ENCODE assay signal across 8 mouse cellular contexts in the genomic region with DNA sequence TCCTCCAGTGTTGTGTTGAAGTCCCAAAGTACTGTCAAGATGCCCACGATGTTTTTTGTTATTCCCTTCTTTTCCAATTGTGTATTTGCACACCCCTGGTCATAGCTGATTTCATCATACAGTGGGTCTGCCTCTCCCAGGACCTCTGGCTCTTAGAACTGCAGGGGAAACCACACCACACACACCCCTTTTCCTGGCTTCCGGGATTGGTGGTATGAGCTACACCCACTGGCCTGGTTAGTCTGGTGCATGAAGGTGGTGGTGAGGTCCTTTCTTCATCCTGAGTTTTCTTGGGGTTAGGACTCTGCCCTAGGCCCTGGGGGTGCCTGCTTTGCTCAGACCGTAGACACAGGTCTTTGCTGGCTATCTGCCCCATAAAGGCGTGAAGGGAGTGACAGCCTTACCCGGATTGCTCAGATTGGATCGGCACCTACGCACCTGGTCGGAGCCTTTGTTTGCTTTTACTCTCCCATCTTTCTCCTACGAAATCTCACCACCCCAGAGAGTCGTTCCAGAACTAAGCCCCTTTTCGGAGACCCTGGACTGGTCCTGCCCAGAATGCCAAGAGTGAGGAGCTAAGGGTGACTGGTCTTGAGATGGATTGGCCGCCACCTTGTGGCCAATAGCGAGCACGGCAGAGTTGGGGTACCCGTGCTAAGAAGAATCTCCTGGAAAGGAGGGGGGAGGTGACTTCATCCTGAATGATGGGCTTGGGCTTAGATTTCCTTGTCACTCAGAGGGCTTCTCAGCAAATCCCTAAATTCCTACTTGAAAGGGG. TPM values are rescaled to one million over a fixed set of nuclear protein-coding genes. Genes with fewer than 3 reads are reported as not detected.
A peak's percentile ranks its signal among the peaks of the same experiment; 100 is the strongest.
DNase-seq lines count a peak whose midpoint lies in the region; ATAC-seq and TF ChIP-seq lines count a peak whose summit lies in the region.

No protein-coding gene starts in this region.

- H3K27ac ChIP-seq in layer of hippocampus, adult 2 months, result peak overlapping the region; percentile 74
- H3K27ac ChIP-seq in heart, embryonic 16.5 days (ENCODE audit: low read length), result no peak overlapping the region
- no peak overlapping the region for H3K27ac ChIP-seq in thymus, adult 2 months (ENCODE audit: control insufficient read depth, insufficient read depth, low read length)

- 0 out of 2 replicates have a peak, but pooled peaks have one; percentile 37 for ATAC-seq in heart, embryonic 16.5 days (replicated peaks; ENCODE audit: extremely low read depth, insufficient read depth, low FRiP score)

- no peaks in the 10 kb centered on the region for H3K9me3 ChIP-seq in heart, embryonic 16.5 days (replicated peaks; ENCODE audit: control insufficient read depth, low read length)
- H3K9me3 ChIP-seq in megakaryocyte, embryonic 14.5 days, result no peaks in the 10 kb centered on the region

- H3K36me3 ChIP-seq in heart, embryonic 16.5 days (ENCODE audit: control insufficient read depth, insufficient read depth), result no peaks in the 10 kb centered on the region
- H3K36me3 ChIP-seq in megakaryocyte, embryonic 14.5 days (replicated peaks; ENCODE audit: low read length), result no peaks in the 10 kb centered on the region
- no peaks in the 10 kb centered on the region for H3K36me3 ChIP-seq in thymus, adult 2 months (ENCODE audit: control insufficient read depth, insufficient read depth, low read length)

- peak; percentile 67 to 71 for DNase-seq in layer of hippocampus, adult 2 months (ENCODE audit: low spot score in 2 of 2)
- no peak for DNase-seq in layer of hippocampus, adult 9-10 months (ENCODE audit: low spot score)
- peak; percentile 44 for DNase-seq in Muller cell, postnatal 12 days (ENCODE audit: inconsistent ontology term)
- peak; percentile 85 for DNase-seq in cerebellum, postnatal 14 days
- peak; percentile 72 to 77 for DNase-seq in layer of hippocampus, postnatal 14 days (ENCODE audit: low spot score in 2 of 2)
- peak; percentile 55 for DNase-seq in thymus, adult 2 months

- H3K4me3 ChIP-seq in layer of hippocampus, adult 2 months, result no peak overlapping the region; the same call in 1 of the 2 replicates
- H3K4me3 ChIP-seq in heart, embryonic 16.5 days (ENCODE audit: low read length), result no peak overlapping the region
- peak overlapping the region; percentile 76 for H3K4me3 ChIP-seq in megakaryocyte, embryonic 14.5 days (replicated peaks)
- H3K4me3 ChIP-seq in thymus, adult 2 months (ENCODE audit: control insufficient read depth, insufficient read depth, low read length), result no peak overlapping the region

- 0 out of 2 replicates have a peak overlapping the region, but pooled peaks have one; percentile 7 for H3K9ac ChIP-seq in heart, embryonic 16.5 days (ENCODE audit: low read length)

- TF ChIP-seq CTCF in layer of hippocampus, adult 2 months (conservative IDR thresholded peaks at IDR 0.05), result peak; percentile 95
- TF ChIP-seq CTCF in thymus, adult 2 months (IDR thresholded peaks at IDR 0.05; ENCODE audit: borderline replicate concordance, control insufficient read depth, extremely low read depth, insufficient read depth, low read length, poor library complexity), result peak; percentile 74; the same call in 1 of the 2 replicates

- peaks cover 5% of the 10 kb centered on the region; the same call in 1 of the 2 replicates for H3K4me1 ChIP-seq in heart, embryonic 16.5 days (ENCODE audit: control insufficient read depth, insufficient read depth, low read length)
- peaks cover 51% of the 10 kb centered on the region for H3K4me1 ChIP-seq in megakaryocyte, embryonic 14.5 days
- peaks cover 7% of the 10 kb centered on the region; the same call in 1 of the 2 replicates for H3K4me1 ChIP-seq in thymus, adult 2 months (replicated peaks; ENCODE audit: control insufficient read depth, insufficient read depth, low read length)

- peak overlapping the region; percentile 34; the same call in 1 of the 2 replicates for H3K4me2 ChIP-seq in heart, embryonic 16.5 days (ENCODE audit: low read depth, low read length)

- TF ChIP-seq POLR2A in thymus, adult 2 months (IDR thresholded peaks at IDR 0.05; ENCODE audit: control insufficient read depth, extremely low read depth, insufficient read depth, low read length, poor library complexity), result no peak

- H3K27me3 ChIP-seq in heart, embryonic 16.5 days (ENCODE audit: control insufficient read depth, insufficient read depth, low read length), result peaks cover 57% of the 10 kb centered on the region
- peaks cover 63% of the 10 kb centered on the region for H3K27me3 ChIP-seq in megakaryocyte, embryonic 14.5 days (replicated peaks)
- H3K27me3 ChIP-seq in thymus, adult 2 months (ENCODE audit: control insufficient read depth, insufficient read depth, low read length), result peaks cover 12% of the 10 kb centered on the region; the same call in 1 of the 2 replicates

- 30% methylated on average over 15 of the region's 15 CpGs for WGBS in heart, embryonic 16.5 days
- 23% methylated on average over 15 of the region's 15 CpGs for WGBS in thymus, adult 2 months

RNA-seq across cellular contexts. Expression of a gene that starts 17.7 kb away (rescaled TPM):
- total RNA-seq in layer of hippocampus, adult 2 months (2021), result 10 to 100 TPM; 95.4 to 96.9 TPM
- polyA plus RNA-seq in heart, embryonic 16.5 days (2015; fragmentation: Nextera tagmentation; extraction: Ambion mirVana), result 84.4 and 85.7 TPM in 2 replicates
- 10 to 100 TPM; 66.9 to 69.6 TPM for total RNA-seq in layer of hippocampus, postnatal 14 days (2021)
- polyA plus RNA-seq in megakaryocyte, embryonic 14.5 days (2012; ENCODE audit: insufficient read depth, low replicate concordance), result 6.7 and 23.2 TPM in 2 replicates
- polyA plus RNA-seq in thymus, adult 2 months (2012; rRNA removed), result 74.7 and 77.5 TPM in 2 replicates
